Mouse (Mus musculus): ENCODE data around the gene Nadk. TPM values are rescaled to one million over a fixed set of nuclear protein-coding genes. Genes with fewer than 3 reads are reported as not detected.

The Nadk gene
- total RNA-seq (2017), result 37.9 and 72.3 TPM in 2 replicates

DNA sequence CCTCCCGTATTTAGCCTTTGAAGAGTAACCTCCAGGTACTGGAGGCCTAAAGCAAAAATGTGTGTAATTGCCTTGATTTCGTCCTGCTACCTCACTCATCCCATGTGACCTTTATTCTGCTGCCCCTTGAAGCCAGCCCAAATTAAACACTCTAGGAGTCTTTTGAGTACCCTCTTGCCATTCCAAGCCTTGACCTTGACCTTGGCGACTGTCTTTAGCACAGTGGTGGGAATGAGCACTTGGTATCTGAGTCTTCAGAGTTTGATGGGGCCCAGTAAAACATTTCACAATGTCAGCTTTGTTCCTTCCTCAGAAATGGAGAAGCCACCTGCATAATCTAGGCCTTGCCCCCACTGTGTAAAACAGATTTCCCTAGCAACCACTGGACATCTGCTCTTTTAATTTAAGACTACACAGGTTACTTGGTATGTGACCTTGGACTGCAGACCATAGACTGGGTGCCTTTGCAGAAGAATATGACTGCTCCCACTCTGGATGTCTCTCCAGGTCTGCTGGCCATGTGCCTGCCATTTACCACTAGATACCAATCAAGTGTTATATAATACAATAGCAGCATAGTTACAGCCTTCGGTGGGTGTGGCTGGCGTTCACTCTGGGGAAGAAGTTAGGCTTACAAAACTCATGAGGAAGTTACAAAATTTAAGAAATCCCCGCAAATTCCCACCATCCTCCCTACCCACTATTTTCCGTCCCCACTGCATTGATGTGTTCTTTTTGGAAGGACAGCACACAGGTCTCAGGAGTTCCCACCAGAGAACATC is at the start of gene Nadk:
TSS of gene Nadk (plus strand) at position 718 of the 782 bp plus-strand sequence.
- peak; percentile 14 to 15; a peak in 2 of 4 replicates for ATAC-seq (replicated peaks in 1 of 2; ENCODE audit: insufficient read depth in 1 of 2, low FRiP score in 2 of 2, low TSS enrichment in 1 of 2, low read depth in 1 of 2, poor library complexity in 2 of 2, severe bottlenecking in 2 of 2)

- ATAC-seq (replicated peaks in 1 of 2; ENCODE audit: insufficient read depth in 1 of 2, low FRiP score in 2 of 2, low TSS enrichment in 1 of 2, low read depth in 1 of 2, poor library complexity in 2 of 2, severe bottlenecking in 2 of 2), result no peak
These were observed 47.4 kb upstream of the Nadk start for GRCm38 (mm10) chr4:155514810-155515209.

DNA sequence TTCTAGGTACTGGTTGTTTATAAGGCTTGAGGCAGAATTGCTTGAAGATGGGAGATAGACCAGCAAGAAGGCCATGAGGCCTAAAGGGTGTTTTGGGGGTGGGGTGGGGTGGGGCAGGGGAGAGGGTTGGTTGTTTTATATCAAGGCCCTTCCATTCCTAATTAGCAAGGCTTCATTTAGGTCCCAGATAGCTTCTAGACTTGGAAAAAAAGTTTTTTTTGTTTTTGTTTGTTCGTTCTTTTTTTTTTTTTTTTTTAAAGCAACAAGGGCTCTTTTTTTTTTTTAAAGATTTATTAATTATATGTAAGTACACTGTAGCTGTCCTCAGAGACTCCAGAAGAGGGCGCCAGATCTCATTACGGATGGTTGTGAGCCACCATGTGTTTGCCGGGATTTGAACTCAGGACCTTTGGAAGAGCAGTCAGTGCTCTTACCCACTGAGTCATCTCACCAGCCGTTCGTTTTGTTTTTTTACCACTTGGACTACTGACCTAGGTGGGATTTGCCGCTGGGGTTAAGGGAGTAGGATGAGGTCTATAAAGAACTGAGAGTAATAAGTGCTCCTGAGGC is 44.1 kb upstream of the Nadk start:
- ATAC-seq (replicated peaks in 1 of 2; ENCODE audit: insufficient read depth in 1 of 2, low FRiP score in 2 of 2, low TSS enrichment in 1 of 2, low read depth in 1 of 2, poor library complexity in 2 of 2, severe bottlenecking in 2 of 2), result no peak

DNA sequence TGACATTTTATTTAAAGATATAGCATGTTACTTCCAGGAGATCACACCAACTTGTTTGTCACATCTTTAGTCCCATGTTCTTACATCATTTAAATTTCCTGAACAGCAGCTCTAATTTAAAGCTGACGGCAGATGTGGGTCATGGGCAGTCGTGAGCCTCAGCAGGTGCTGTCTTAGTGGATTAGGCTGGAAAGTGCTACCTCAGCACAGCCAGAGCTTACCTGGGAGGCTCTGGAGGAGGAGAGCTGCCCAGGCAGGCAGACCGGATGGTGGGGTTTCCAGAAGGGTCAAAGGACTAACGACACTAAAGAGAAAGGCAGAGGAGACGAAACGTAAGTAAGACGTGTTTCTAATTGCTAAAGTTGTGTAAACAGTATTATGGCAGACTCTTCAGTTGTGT is 39.9 kb upstream of the Nadk start:
- no peak for ATAC-seq (replicated peaks in 1 of 2; ENCODE audit: insufficient read depth in 1 of 2, low FRiP score in 2 of 2, low TSS enrichment in 1 of 2, low read depth in 1 of 2, poor library complexity in 2 of 2, severe bottlenecking in 2 of 2)

DNA sequence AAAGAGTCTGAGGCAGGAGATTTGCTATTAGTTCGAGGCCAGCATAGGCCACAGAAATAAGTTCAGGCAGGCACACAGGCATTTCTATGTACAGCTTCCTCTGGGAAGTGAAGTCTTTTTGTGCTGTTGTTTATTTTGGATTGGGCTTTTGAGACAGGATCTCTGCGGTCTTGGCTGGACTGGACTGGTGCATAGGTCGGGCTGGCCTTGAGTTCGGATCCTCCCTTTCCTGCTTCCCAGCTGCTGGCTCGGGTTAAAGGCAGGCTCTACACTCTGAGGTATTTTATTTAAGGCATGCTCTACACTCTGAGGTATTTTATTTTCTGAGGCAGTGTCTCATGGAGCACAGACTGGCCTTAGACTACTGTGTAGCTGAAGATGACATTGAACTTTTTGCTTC is 36.4 kb upstream of the Nadk start:
- no peak for ATAC-seq (replicated peaks in 1 of 2; ENCODE audit: insufficient read depth in 1 of 2, low FRiP score in 2 of 2, low TSS enrichment in 1 of 2, low read depth in 1 of 2, poor library complexity in 2 of 2, severe bottlenecking in 2 of 2)

DNA sequence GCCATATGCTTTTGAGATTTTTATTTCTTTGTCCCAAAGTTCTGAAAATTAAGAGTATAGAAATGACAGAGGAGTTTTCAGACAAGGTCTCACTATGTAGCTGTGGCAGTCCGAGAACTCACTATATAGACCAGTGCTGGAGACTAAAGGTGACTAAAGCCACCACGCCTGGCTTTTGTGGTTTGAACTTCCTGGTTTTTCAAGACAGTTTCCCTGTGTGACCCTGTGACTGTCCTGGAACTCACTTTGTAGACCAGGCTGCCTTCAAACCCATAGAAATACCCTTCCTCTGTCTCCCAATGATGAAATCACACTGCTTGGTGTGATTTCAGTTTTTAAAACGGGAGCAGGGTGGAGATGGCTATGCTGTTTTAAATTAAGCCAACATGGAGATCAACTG is 32.9 kb upstream of the Nadk start:
- ATAC-seq (replicated peaks in 1 of 2; ENCODE audit: insufficient read depth in 1 of 2, low FRiP score in 2 of 2, low TSS enrichment in 1 of 2, low read depth in 1 of 2, poor library complexity in 2 of 2, severe bottlenecking in 2 of 2), result no peak

DNA sequence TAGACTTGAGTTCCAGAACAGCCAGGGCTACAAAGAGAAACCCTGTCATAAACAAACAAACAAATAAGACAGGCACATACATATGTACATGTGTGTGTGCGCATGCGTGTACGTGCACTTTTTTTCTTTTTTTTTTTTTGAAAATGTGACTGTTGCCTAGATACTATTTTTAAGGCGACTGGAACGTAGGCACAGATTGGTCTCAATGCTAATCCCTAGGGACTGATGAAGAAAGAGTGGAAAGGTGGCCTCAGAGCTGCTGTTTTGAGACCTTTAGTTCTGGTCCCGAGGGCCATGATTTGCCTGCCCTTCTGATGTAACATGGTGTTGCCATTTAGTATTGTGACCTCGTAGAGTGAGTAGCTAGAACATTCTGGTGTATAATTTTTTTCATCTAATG is 12.2 kb upstream of the Nadk start:
- no peak for ATAC-seq (replicated peaks in 1 of 2; ENCODE audit: insufficient read depth in 1 of 2, low FRiP score in 2 of 2, low TSS enrichment in 1 of 2, low read depth in 1 of 2, poor library complexity in 2 of 2, severe bottlenecking in 2 of 2)

DNA sequence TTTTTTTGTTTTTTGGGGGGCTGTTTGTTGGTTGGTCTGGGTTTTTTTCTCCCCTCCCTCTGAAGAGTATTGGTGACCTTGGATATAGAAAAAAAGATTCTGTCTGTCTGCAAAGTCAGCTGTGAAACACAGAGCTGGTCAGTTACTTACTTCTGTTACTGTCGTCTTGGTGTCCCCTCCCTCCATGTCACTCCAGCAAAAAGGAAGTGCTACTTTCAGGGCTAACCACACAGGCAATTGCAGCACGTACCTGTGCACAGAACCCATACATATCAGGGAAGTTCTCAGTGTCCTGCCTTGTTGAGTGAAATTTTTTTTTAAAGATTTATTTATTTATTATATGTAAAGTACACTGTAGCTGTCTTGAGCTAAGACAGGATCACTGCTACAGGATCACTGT is 11.7 kb upstream of the Nadk start:
- peak in 1 of 2 experiments; percentile 78; a peak in 1 of 4 replicates for ATAC-seq (replicated peaks in 1 of 2; ENCODE audit: insufficient read depth in 1 of 2, low FRiP score in 2 of 2, low TSS enrichment in 1 of 2, low read depth in 1 of 2, poor library complexity in 2 of 2, severe bottlenecking in 2 of 2)

DNA sequence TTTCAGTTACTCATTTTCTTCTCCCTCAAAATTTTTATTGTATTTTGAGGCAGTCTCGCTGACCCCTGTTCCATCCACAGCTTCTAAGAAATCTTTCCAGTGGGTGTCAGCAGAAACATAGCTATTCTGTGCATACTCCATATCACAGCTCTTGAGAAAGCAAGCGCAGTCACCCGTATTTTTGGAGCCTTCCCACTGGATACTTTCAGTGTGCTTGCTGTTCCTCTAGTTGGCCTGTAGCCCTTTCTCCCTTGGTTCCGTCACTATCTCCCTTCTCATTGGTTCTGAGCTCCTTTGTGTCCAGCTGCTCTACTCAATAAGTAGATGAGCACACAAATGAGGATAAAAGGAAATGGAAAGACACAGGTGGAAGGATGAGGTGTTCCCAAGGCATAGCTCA is 11.1 kb upstream of the Nadk start:
- no peak for ATAC-seq (replicated peaks in 1 of 2; ENCODE audit: insufficient read depth in 1 of 2, low FRiP score in 2 of 2, low TSS enrichment in 1 of 2, low read depth in 1 of 2, poor library complexity in 2 of 2, severe bottlenecking in 2 of 2)

GRCm38 (mm10) chr4:155552917-155553532 is 9.2 kb upstream of the Nadk start:
- no peak for ATAC-seq (replicated peaks in 1 of 2; ENCODE audit: insufficient read depth in 1 of 2, low FRiP score in 2 of 2, low TSS enrichment in 1 of 2, low read depth in 1 of 2, poor library complexity in 2 of 2, severe bottlenecking in 2 of 2)

DNA sequence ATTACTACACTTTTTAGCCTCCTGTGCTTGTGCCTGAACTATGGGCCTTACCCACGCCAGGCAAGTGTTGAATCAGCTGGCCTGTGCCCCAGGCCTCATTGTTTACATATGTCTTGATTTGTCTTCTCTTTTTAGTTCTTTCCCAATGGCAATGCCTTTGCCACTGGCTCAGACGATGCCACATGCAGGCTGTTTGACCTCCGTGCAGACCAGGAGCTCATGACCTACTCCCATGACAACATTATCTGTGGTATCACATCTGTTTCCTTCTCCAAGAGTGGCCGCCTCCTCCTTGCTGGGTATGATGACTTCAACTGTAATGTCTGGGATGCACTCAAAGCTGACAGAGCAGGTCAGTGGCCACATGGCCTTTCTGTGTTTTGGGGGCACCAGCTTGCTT is 7.3 kb upstream of the Nadk start:
- no peak for ATAC-seq (replicated peaks in 1 of 2; ENCODE audit: insufficient read depth in 1 of 2, low FRiP score in 2 of 2, low TSS enrichment in 1 of 2, low read depth in 1 of 2, poor library complexity in 2 of 2, severe bottlenecking in 2 of 2)

GRCm38 (mm10) chr4:155555464-155555863 is 6.7 kb upstream of the Nadk start:
- ATAC-seq (replicated peaks in 1 of 2; ENCODE audit: insufficient read depth in 1 of 2, low FRiP score in 2 of 2, low TSS enrichment in 1 of 2, low read depth in 1 of 2, poor library complexity in 2 of 2, severe bottlenecking in 2 of 2), result no peak

GRCm38 (mm10) chr4:155559454-155559853 is 2.7 kb upstream of the Nadk start:
- ATAC-seq (replicated peaks in 1 of 2; ENCODE audit: insufficient read depth in 1 of 2, low FRiP score in 2 of 2, low TSS enrichment in 1 of 2, low read depth in 1 of 2, poor library complexity in 2 of 2, severe bottlenecking in 2 of 2), result no peak

DNA sequence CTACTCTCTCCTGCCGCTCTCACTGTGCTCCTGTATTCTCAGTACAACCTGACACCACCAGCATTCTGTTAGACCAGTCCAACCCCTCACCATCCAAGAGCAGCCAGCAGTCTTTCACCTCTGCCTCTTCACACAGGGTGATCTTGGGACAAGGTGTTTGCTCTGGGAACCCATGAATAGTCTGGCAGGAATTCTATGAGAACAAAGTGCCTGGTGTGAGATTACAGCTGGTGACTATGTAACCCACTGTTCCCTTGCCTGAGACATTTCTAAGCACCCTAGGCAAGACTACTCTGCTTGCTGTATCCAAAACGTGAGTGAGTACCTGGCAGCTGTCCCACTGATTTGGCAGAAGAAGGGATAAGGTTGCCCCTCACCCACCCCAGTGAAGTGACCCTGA is 1.2 kb upstream of the Nadk start:
- ATAC-seq (replicated peaks in 1 of 2; ENCODE audit: insufficient read depth in 1 of 2, low FRiP score in 2 of 2, low TSS enrichment in 1 of 2, low read depth in 1 of 2, poor library complexity in 2 of 2, severe bottlenecking in 2 of 2), result no peak

- no peak for ATAC-seq (replicated peaks in 1 of 2; ENCODE audit: insufficient read depth in 1 of 2, low FRiP score in 2 of 2, low TSS enrichment in 1 of 2, low read depth in 1 of 2, poor library complexity in 2 of 2, severe bottlenecking in 2 of 2)
These were observed 684 bp downstream of the Nadk start for GRCm38 (mm10) chr4:155562725-155563399.

- peak; percentile 80 to 90 for ATAC-seq (replicated peaks in 1 of 2; ENCODE audit: insufficient read depth in 1 of 2, low FRiP score in 2 of 2, low TSS enrichment in 1 of 2, low read depth in 1 of 2, poor library complexity in 2 of 2, severe bottlenecking in 2 of 2)
These were observed 1.4 kb downstream of the Nadk start for GRCm38 (mm10) chr4:155563400-155564231.

- no peak for ATAC-seq (replicated peaks in 1 of 2; ENCODE audit: insufficient read depth in 1 of 2, low FRiP score in 2 of 2, low TSS enrichment in 1 of 2, low read depth in 1 of 2, poor library complexity in 2 of 2, severe bottlenecking in 2 of 2)
These were observed 2.3 kb downstream of the Nadk start for GRCm38 (mm10) chr4:155564315-155565069.
